Mouse (Mus musculus): ENCODE measurements at regions not wholly inside any gene's neighbourhood (a gene's known extent, or its start where the extent isn't known, plus 50 kb on each side); places are given as distances from the start of the nearest gene placed in this dataset.

- TF ChIP-seq CTCF (IDR thresholded peaks at IDR 0.05; ENCODE audit: control insufficient read depth, insufficient read depth, insufficient replicate concordance, low read depth, low read length), result no peak
- no peak for TF ChIP-seq POLR2A (IDR thresholded peaks at IDR 0.05; ENCODE audit: control insufficient read depth, low read depth, low read length)
Measured at GRCm38 (mm10) chr6:103060591-103060990, 449.8 kb upstream of the Chl1 start.

All from testis, adult 2 months (tissue).